Comparison of ENCODE assay signal across 31 mouse cellular contexts in the genomic region with DNA sequence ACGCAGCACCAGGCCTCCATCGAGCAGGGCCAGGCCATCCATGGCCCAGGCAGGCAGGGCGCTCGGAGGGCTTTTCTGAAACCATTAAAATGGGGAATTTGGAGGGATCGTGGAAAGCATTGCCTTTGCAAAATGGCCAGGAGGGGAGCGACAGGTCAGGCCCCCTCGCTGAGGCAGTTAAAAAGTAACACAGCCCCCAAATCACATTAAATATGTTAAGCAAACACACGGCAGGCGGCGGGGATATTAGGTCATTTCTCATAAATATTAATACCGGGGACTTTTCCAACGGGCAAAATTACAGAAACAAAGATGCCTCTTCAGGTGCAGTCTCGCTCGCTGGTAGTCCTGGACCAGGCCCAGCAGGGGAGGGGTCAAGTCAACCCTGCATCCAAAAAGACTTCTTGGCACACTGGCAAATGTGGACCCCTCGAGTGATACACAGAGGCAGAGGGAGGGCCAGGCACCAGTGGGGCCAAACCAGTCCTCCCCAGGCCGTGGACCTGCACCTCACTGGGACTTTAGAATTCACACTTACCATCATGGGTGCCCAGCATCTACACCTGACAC. TPM values are rescaled to one million over a fixed set of nuclear protein-coding genes. Genes with fewer than 3 reads are reported as not detected.
DNase-seq lines count a peak whose midpoint lies in the region; ATAC-seq and TF ChIP-seq lines count a peak whose summit lies in the region.
"Had no signal": no experiment of that assay in that cellular context is flagged by ENCODE, and none has a peak within 500 bp of the region (broad histone marks: within the 10 kb centered on the region; RNA-seq: fewer than 3 reads in every experiment).

No protein-coding gene starts in this region.

- no peak overlapping the region for H3K9ac ChIP-seq in limb, embryonic 13.5 days
- H3K9ac ChIP-seq: embryonic facial prominence, embryonic 15.5 days; heart, embryonic 13.5 days; hindbrain, embryonic 14.5 days; intestine, embryonic 15.5 days; midbrain, embryonic 12.5 days had no signal

- H3K4me3 ChIP-seq in kidney, adult 2 months (ENCODE audit: insufficient read depth, low read depth, low read length), result no peak overlapping the region
- H3K4me3 ChIP-seq in limb, embryonic 13.5 days, result no peak overlapping the region
- H3K4me3 ChIP-seq: embryonic facial prominence, embryonic 15.5 days; heart, embryonic 13.5 days; intestine, embryonic 15.5 days; midbrain, embryonic 12.5 days had no signal

- DNase-seq in heart, adult 11 months, result peak; percentile 83
- DNase-seq in heart, adult 18-20 months, result no peak
- DNase-seq in kidney, adult 2 months, result peak; percentile 49
- no peak for DNase-seq in kidney, adult 8-10 months
- peak; percentile 24 for DNase-seq in brain, embryonic 14.5 days (ENCODE audit: low read depth)
- DNase-seq: adrenal gland, postnatal 10 days; cerebellum, adult 2 months; cerebellum, postnatal 25 days; gastrocnemius, postnatal 10 days; heart, postnatal 14 days; kidney, postnatal 10 days; layer of hippocampus, postnatal 36 days; right cerebral cortex, adult 18-20 months; right cerebral cortex, postnatal 4 days; thymus, postnatal 25 days had no signal

- ATAC-seq in limb, embryonic 13.5 days (ENCODE audit: low FRiP score, low read depth), result peak; percentile 24; the same call in 1 of the 2 replicates
- ATAC-seq in megakaryocyte-erythroid progenitor cell, adult 5-6 weeks (replicated peaks; ENCODE audit: low FRiP score, low TSS enrichment, poor library complexity, severe bottlenecking), result no peak
- ATAC-seq: forebrain, embryonic 16.5 days; intestine, embryonic 15.5 days had no signal

- no peak for TF ChIP-seq CTCF in kidney, adult 2 months (conservative IDR thresholded peaks at IDR 0.05; ENCODE audit: insufficient read depth, insufficient read length, low read depth, low read length)
- no peak for TF ChIP-seq CTCF in brain, embryonic 14.5 days (IDR thresholded peaks at IDR 0.05; ENCODE audit: borderline replicate concordance, extremely low read depth, insufficient read depth, insufficient read length)

- no peaks in the 10 kb centered on the region for H3K27me3 ChIP-seq in kidney, adult 2 months (replicated peaks; ENCODE audit: control insufficient read depth, insufficient read depth, low read length)
- H3K27me3 ChIP-seq in limb, embryonic 13.5 days, result no peaks in the 10 kb centered on the region
- H3K27me3 ChIP-seq: intestine, embryonic 15.5 days had no signal

- H3K27ac ChIP-seq in kidney, adult 2 months (ENCODE audit: insufficient read depth, low read depth, low read length), result no peak overlapping the region
- H3K27ac ChIP-seq in limb, embryonic 13.5 days, result peak overlapping the region; percentile 86
- H3K27ac ChIP-seq: embryonic facial prominence, embryonic 15.5 days; heart, embryonic 13.5 days; hindbrain, embryonic 14.5 days; intestine, embryonic 15.5 days; midbrain, embryonic 12.5 days had no signal

- H3K36me3 ChIP-seq in kidney, adult 2 months (ENCODE audit: control insufficient read depth, insufficient read depth, low read length), result no peaks in the 10 kb centered on the region
- no peaks in the 10 kb centered on the region for H3K36me3 ChIP-seq in limb, embryonic 13.5 days
- H3K36me3 ChIP-seq: embryonic facial prominence, embryonic 15.5 days; heart, embryonic 13.5 days; intestine, embryonic 15.5 days; midbrain, embryonic 12.5 days had no signal

- no peak overlapping the region for H3K4me2 ChIP-seq in limb, embryonic 13.5 days (replicated peaks)
- H3K4me2 ChIP-seq: embryonic facial prominence, embryonic 15.5 days; heart, embryonic 13.5 days; hindbrain, embryonic 14.5 days; intestine, embryonic 15.5 days; midbrain, embryonic 12.5 days had no signal

- no peaks in the 10 kb centered on the region for H3K9me3 ChIP-seq in limb, embryonic 13.5 days
- H3K9me3 ChIP-seq: embryonic facial prominence, embryonic 15.5 days; heart, embryonic 13.5 days; intestine, embryonic 15.5 days; midbrain, embryonic 12.5 days had no signal

- H3K4me1 ChIP-seq in kidney, adult 2 months (ENCODE audit: control insufficient read depth, insufficient read depth, low read length), result no peaks in the 10 kb centered on the region
- H3K4me1 ChIP-seq in limb, embryonic 13.5 days, result peaks cover 79% of the 10 kb centered on the region
- H3K4me1 ChIP-seq: embryonic facial prominence, embryonic 15.5 days; intestine, embryonic 15.5 days had no signal

- WGBS in kidney, adult 2 months, result 68% methylated on average over 16 of the region's 16 CpGs
- WGBS in limb, embryonic 13.5 days, result 40% methylated on average over 16 of the region's 16 CpGs

- no peak for TF ChIP-seq POLR2A in kidney, adult 2 months (IDR thresholded peaks at IDR 0.05; ENCODE audit: low read depth, low read length)
- no peak for TF ChIP-seq POLR2A in brain, embryonic 14.5 days (IDR thresholded peaks at IDR 0.05; ENCODE audit: borderline replicate concordance, extremely low read depth, insufficient read depth, insufficient read length, poor library complexity, severe bottlenecking)

RNA-seq across cellular contexts. Expression of gene Actrt2, which starts 30.4 kb away (rescaled TPM):
- total RNA-seq in heart, adult 18-20 months (2021), result not detected
- polyA plus RNA-seq in kidney, adult 2 months (2012; rRNA removed), result 0.05 and 0.06 TPM in 2 replicates
- polyA plus RNA-seq in brain, embryonic 14.5 days (2012; rRNA removed), result not detected in 2 replicates
- polyA plus RNA-seq in limb, embryonic 13.5 days (2015; fragmentation: Nextera tagmentation; extraction: Ambion mirVana), result not detected in 2 replicates
- not detected in 2 replicates for total RNA-seq in megakaryocyte-erythroid progenitor cell, adult 5-6 weeks (2014; fragmentation: Nextera tagmentation)
- not detected in 2 replicates for total RNA-seq in megakaryocyte-erythroid progenitor cell, adult 5-6 weeks (2017)
- total RNA-seq: adrenal gland, postnatal 10 days; gastrocnemius, postnatal 10 days; granulocyte monocyte progenitor cell, adult 5-6 weeks; heart, postnatal 14 days; layer of hippocampus, adult 8-10 months; layer of hippocampus, postnatal 36 days; left cerebral cortex, postnatal 10 days; liver, adult 2 months had no signal
- polyA plus RNA-seq: cerebellum, adult 2 months; embryonic facial prominence, embryonic 15.5 days; forebrain, embryonic 16.5 days; heart, embryonic 13.5 days; hindbrain, embryonic 14.5 days; intestine, embryonic 15.5 days; liver, adult 2 months; liver, embryonic 16.5 days; lung, embryonic 16.5 days; midbrain, embryonic 12.5 days; neural tube, embryonic 14.5 days; stomach, embryonic 14.5 days had no signal

Comparison
In these comparisons a context has a peak if more than half of its experiments do, and no peak if none do; other contexts are left out.
1. DNase-seq: peak in heart, adult 11 months (single experiment), kidney, adult 2 months (single experiment) and brain, embryonic 14.5 days (single experiment); none in heart, adult 18-20 months (0 of 2) and kidney, adult 8-10 months (0 of 2).